Mouse (Mus musculus) mature B cell (primary cell): Measurements from ENCODE around the gene Tpbpb.
"Not testable (repeated sequence)": the region's sequence is repeated elsewhere in the genome, so short reads cannot be mapped to it uniquely, and the experiment has no call there.

Source experiments
- in situ Hi-C: fragments of 300-500 bp; cut with MboI; formaldehyde crosslinking; loops from 2 replicates; pipeline ENCODE4 v1.14.3; 2019

The Tpbpb gene

DNA sequence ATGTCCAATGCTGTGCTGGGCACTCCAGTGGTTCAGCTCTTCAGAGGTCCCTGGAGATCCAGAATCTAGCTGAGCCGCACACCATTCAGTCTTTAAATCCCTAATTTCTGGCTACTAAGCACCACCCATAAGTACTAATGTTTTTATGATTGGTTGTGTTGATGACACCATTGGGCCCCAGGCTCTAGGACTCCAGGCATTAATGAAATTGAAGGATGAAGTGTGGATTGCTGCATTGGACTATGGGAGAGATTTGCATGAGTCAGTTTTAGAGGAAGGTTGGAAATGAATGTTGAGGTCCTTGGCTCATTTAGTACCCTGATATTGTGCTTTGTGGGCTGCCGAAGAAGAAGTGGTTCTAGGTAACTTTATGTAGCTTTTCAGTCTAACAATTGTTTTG, at the start of gene Tpbpb:
TSS of gene Tpbpb (minus strand) at position 101 of the 400 bp plus-strand sequence.
- in situ Hi-C loops = not testable (repeated sequence)

- in situ Hi-C loops = not testable (repeated sequence)
These were observed 37.2 kb upstream of the Tpbpb start, which contains the start of gene Tpbpa for GRCm38 (mm10) chr13:60941884-60942283. Gene Tpbpa (minus strand): TSS chr13:60941984.

GRCm38 (mm10) chr13:60936500-60936901, 31.8 kb upstream of the Tpbpb start, which contains the start of the genes Gm49391 and Ctla2a:
Gene Gm49391 (minus strand): TSS chr13:60936571.
Gene Ctla2a (minus strand): TSS chr13:60936625.
- in situ Hi-C loops = no loop called here

DNA sequence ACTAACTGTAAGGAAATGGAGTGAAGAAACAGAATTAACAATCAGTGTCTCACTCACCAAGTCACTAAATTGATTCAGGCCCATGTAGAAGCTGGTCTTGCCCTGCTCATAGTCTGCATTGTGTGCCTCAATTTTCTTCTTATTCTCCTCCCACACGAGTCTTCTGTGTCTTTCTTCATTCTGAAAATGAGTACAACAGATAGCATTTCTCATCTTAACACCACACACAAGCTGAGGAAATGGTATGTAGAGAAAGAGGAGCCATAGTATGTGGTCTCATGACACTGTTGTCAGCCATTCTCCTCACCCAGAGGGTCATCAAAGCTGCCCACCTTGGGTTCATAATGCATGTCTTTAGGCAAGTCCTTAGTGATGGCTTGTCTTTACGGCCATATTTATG, 30.8 kb upstream of the Tpbpb start, which contains the start of gene Gm49393:
TSS of gene Gm49393 (minus strand) at position 101 of the 400 bp plus-strand sequence.
- in situ Hi-C loops = not testable (repeated sequence)

- in situ Hi-C loops = no loop called here
These were observed 7.4 kb downstream of the Tpbpb start, which contains the start of gene Ctla2b for GRCm38 (mm10) chr13:60897328-60897727. Gene Ctla2b (minus strand): TSS chr13:60897447.

DNA sequence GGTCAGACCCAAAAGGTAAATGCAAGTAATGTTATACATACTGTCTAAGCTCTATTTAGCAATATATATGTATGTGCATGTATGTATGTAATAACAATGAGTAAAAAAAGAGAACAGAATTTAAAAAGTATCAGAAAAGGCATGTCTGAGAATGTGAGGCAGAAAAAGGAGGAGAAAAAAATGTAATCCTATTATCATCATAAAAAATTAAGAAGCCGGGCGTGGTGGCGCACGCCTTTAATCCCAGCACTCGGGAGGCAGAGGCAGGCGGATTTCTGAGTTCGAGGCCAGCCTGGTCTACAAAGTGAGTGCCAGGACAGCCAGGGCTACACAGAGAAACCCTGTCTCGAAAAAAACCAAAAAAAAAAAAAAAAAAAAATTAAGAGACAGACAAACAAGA, 7.9 kb downstream of the Tpbpb start, which contains the start of gene Gm49392:
TSS of gene Gm49392 (minus strand) at position 101 of the 400 bp plus-strand sequence.
- in situ Hi-C loops = not testable (repeated sequence)

DNA sequence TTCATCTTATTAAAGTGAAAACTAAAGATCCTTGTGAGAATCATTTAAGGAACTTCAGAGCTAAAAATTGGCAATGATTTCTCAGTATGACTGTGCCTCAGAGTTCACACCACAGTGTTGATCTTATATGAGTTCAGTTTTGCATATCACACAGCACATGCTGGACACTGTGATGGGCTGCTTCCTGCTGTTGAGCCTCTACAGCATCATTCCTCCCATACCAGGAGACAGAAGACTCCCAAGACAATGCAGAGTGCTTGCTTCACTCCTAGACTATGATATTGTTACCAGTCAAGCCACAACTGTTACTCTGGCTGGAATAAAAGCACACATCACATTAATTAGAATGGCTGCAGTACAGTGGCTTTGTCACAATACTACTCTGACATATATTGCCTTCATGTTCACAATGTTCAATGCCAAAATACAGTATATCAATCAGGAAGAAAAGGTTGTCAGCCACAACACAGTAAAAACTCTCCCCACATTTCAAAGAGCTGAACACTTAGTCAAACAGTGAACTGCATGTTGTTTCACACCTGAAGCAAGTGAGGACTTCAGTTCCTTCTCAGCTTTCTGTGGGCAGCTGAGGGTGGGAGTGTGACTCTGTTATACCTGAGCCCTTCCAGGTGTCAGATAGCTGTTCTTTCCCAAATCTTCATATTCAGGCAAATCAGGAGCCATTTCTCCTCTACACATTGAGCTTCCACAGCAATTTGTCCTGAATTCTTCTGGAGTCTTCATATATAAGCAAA, 9.1 kb downstream of the Tpbpb start:
- in situ Hi-C loops = no loop called here

GRCm38 (mm10) chr13:60892301-60892700, 12.4 kb downstream of the Tpbpb start:
- in situ Hi-C loops = no loop called here

DNA sequence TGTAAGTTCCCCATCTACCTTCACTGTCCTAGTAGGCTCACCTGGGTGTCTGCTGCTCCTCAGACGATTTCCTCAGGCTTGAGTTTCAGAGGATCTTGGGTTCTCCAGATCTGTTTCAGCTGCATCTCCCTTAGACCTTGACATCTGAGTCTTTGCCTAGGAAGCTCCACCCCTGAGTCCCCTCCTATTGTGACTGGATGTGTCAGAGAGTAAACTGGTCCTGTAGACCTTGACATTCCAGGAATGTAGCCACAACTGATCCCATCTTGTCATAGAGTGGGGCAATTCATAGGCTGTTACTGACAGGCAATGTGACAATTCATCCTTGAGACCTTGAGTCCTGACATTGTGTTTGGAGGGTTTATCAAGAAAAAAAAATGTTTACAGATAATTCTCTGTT, 40.4 kb downstream of the Tpbpb start, which contains the start of gene 4930486L24Rik:
TSS of gene 4930486L24Rik (minus strand) at position 195 of the 400 bp plus-strand sequence.
- in situ Hi-C loops = no loop called here
